Mouse (Mus musculus) stomach, postnatal 0 days (tissue): Measurements from ENCODE around the gene Acp2.

Experiments used
- CTCF ChIP-seq: IDR thresholded peaks from 2 replicates; pipeline ENCODE4 v1.5.1; 2016; ENCODE audit warnings: antibody characterized with exemption, low read depth, mild to moderate bottlenecking, moderate library complexity
- EP300 ChIP-seq: optimal IDR thresholded peaks from 2 replicates; pipeline ENCODE3; 2016; ENCODE audit warnings: antibody characterized with exemption

DNA sequence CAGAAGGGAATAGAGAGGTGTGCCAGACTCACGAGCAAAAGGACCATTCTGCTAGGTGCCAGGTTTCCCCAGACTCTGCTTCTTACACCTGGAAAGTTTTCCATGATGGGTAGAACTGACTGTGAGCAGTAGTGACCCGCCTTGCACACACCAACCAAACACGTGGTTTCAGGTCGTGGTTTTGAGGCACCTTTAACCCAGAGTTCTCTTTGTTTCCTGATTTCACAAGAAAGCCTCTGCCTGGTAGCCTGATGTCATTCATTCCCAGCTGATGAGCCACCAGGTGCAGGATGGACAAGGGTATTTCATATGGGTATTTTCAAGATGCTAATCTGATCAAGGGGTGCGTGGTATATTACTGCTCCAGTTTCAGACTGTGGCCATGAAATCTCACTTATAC is 39.9 kb downstream of the Acp2 start:
- no peak for TF ChIP-seq EP300
- TF ChIP-seq CTCF, result no peak
